Mouse (Mus musculus): ENCODE results near the gene Zfp114.

GRCm38 (mm10) chr7:24153272-24153671 is 21.6 kb upstream of the Zfp114 start:
- TF ChIP-seq POLR2A (IDR thresholded peaks at IDR 0.05; ENCODE audit: low read depth, low read length) (no peak), CTCF (IDR thresholded peaks at IDR 0.05; ENCODE audit: extremely low read depth, insufficient read depth, insufficient read length, insufficient replicate concordance) (peak; percentile 14; the same call in 1 of the 2 replicates)

Data from spleen, adult 2 months (tissue).